Mouse (Mus musculus): Measurements from ENCODE around the gene Ap4b1.
"Not testable (repeated sequence)": the region's sequence is repeated elsewhere in the genome, so short reads cannot be mapped to it uniquely, and the experiment has no call there.

Gene Ap4b1

GRCm38 (mm10) chr3:103808891-103809798 lies at the start of gene Ap4b1, which contains the start of the genes Dclre1b and Gm43064:
Gene Ap4b1 (plus strand): TSS chr3:103809520.
Gene Dclre1b (minus strand): TSS chr3:103809444.
Gene Gm43064 (plus strand): TSS chr3:103809573.
- DNase-seq: peak; percentile 93

- DNase-seq: no peak
Observed at GRCm38 (mm10) chr3:103766789-103767188, 42.5 kb upstream of the Ap4b1 start.

GRCm38 (mm10) chr3:103771531-103772130 lies 37.7 kb upstream of the Ap4b1 start:
- DNase-seq: no peak

GRCm38 (mm10) chr3:103772846-103773245 lies 36.5 kb upstream of the Ap4b1 start:
- no peak for DNase-seq

GRCm38 (mm10) chr3:103773508-103773907 lies 35.8 kb upstream of the Ap4b1 start:
- no peak for DNase-seq

- DNase-seq: no peak
Observed at GRCm38 (mm10) chr3:103774009-103774408, 35.3 kb upstream of the Ap4b1 start.

GRCm38 (mm10) chr3:103777940-103778339 lies 31.4 kb upstream of the Ap4b1 start:
- DNase-seq: no peak

GRCm38 (mm10) chr3:103778660-103779059 lies 30.7 kb upstream of the Ap4b1 start:
- DNase-seq: no peak

GRCm38 (mm10) chr3:103779183-103779582 lies 30.1 kb upstream of the Ap4b1 start:
- DNase-seq: no peak

GRCm38 (mm10) chr3:103780271-103780670 lies 29.0 kb upstream of the Ap4b1 start:
- no peak for DNase-seq

- DNase-seq: no peak
Observed at GRCm38 (mm10) chr3:103780777-103781176, 28.5 kb upstream of the Ap4b1 start.

GRCm38 (mm10) chr3:103782844-103783609 lies 26.3 kb upstream of the Ap4b1 start:
- DNase-seq: no peak

- DNase-seq: no peak
Observed at GRCm38 (mm10) chr3:103787225-103787624, 22.1 kb upstream of the Ap4b1 start.

- no peak for DNase-seq
Observed at GRCm38 (mm10) chr3:103789096-103789495, 20.2 kb upstream of the Ap4b1 start.

GRCm38 (mm10) chr3:103789891-103790345 lies 19.4 kb upstream of the Ap4b1 start:
- DNase-seq: no peak

GRCm38 (mm10) chr3:103790346-103791145 lies 18.8 kb upstream of the Ap4b1 start:
- DNase-seq: peak; percentile 39

GRCm38 (mm10) chr3:103791230-103792110 lies 17.9 kb upstream of the Ap4b1 start, which contains the start of gene Hipk1:
Gene Hipk1 (minus strand): TSS chr3:103791563.
- DNase-seq: peak; percentile 94

- DNase-seq: not testable (repeated sequence)
Observed at GRCm38 (mm10) chr3:103792111-103792406, 17.3 kb upstream of the Ap4b1 start.

- DNase-seq: no peak
Observed at GRCm38 (mm10) chr3:103792566-103792965, 16.8 kb upstream of the Ap4b1 start.

GRCm38 (mm10) chr3:103796389-103796788 lies 12.9 kb upstream of the Ap4b1 start:
- DNase-seq: no peak

GRCm38 (mm10) chr3:103799507-103799906 lies 9.8 kb upstream of the Ap4b1 start:
- DNase-seq: no peak

Measured in right cerebral cortex, postnatal 14 days (tissue).